Mouse (Mus musculus): ENCODE data around the gene Slc9a3r1.

The Slc9a3r1 gene

GRCm38 (mm10) chr11:115226811-115227491, 63.8 kb downstream of the Slc9a3r1 start:
- no peak for DNase-seq (ENCODE audit: low spot score in 2 of 2)

GRCm38 (mm10) chr11:115227640-115228039, 64.5 kb downstream of the Slc9a3r1 start:
- no peak for DNase-seq (ENCODE audit: low spot score in 2 of 2)

- DNase-seq (ENCODE audit: low spot score in 2 of 2) = no peak
These were observed 65.3 kb downstream of the Slc9a3r1 start for GRCm38 (mm10) chr11:115228430-115228829.

DNA sequence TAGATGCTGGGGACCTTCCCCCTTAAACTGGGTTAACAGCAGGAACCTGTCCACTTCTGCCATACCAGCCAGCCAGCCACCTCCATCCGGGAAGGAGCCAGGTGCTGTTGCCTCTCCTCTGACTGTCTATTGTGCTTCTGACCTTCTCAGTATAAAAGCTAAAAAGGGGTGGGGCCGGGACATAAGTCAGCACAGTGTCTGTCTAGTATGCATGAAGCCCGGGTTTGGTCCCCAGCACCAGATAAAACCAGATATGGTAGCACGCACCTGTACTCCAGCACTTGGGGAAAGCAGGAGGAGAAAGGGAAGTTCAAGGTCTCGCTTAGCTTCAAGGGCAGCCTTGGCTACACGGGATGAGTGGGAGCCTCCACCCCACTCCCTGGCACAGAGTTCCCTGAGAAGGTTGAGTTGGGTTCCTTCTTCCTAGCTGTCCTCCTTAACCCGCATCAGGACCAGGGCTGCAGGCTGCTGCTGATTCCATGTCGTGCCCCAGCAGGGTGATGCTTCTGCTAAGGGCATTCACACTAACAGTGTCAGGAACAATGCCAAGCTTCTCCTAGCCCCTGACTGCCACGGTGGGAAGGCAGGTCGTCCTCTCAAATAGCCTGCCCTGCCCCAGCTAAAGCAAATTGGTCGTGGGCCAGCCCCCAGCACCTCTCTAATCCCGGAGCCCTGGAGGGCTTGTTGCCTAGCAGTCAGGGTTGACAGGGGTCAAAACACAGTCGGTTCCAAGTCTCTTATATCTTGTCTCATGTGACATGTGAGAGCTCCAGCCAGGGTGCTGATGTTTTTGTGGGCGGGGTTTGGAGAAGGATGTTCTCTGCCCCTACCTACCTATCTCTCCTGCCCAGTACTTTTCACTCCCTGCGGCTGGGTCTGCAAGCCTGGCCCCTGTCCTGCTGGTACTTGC, 66.1 kb downstream of the Slc9a3r1 start:
- DNase-seq (ENCODE audit: low spot score in 2 of 2) = no peak

All from urinary bladder, adult 18-20 months (tissue).